Mouse (Mus musculus) liver, adult 2 months (tissue): ENCODE results near the gene Parvb.

ENCODE experiments used
- CTCF ChIP-seq: fragments of 200-500 bp; IDR thresholded peaks from 2 replicates; pipeline ENCODE4 v1.5.1; 2011; ENCODE audit warnings: low read depth, low read length, control low read depth
- POLR2A ChIP-seq: fragments of 200-500 bp; IDR thresholded peaks from 2 replicates; pipeline ENCODE4 v1.6.1; 2011; ENCODE audit warnings: low read length, control low read depth; ENCODE audit not compliant: insufficient read depth; ENCODE audit errors: extremely low read depth

- TF ChIP-seq CTCF (no peak), POLR2A (no peak)
Observed at GRCm38 (mm10) chr15:84238552-84238951, 6.7 kb downstream of the Parvb start.
